Mouse (Mus musculus): ENCODE results near the gene Dynlt1c. TPM values are rescaled to one million over a fixed set of nuclear protein-coding genes. Genes with fewer than 3 reads are reported as not detected.

The Dynlt1c gene
- polyA plus RNA-seq (2021; fragmentation: Nextera tagmentation): 0.32 and 0.75 TPM in 2 replicates
- long read RNA-seq, experiment 1, transcript Dynlt1c-201 (5 exons, 2,589 nt): major isoform, 5 of 6 reads
- long read RNA-seq, experiment 1, partial matches to known transcripts: 1 of 6 reads
- long read RNA-seq, experiment 1, other reads (novel, unspliced or antisense): 0 of 6 reads
- long read RNA-seq, experiment 2, transcript Dynlt1c-201 (5 exons, 2,589 nt): major isoform, 16 of 18 reads
- long read RNA-seq, experiment 2, partial matches to known transcripts: 1 of 18 reads
- long read RNA-seq, experiment 2, other reads (novel, unspliced or antisense): 1 of 18 reads

GRCm38 (mm10) chr17:6601204-6601911, at the start of gene Dynlt1c:
Dynlt1c (plus strand) TSS chr17:6601671.

DNA sequence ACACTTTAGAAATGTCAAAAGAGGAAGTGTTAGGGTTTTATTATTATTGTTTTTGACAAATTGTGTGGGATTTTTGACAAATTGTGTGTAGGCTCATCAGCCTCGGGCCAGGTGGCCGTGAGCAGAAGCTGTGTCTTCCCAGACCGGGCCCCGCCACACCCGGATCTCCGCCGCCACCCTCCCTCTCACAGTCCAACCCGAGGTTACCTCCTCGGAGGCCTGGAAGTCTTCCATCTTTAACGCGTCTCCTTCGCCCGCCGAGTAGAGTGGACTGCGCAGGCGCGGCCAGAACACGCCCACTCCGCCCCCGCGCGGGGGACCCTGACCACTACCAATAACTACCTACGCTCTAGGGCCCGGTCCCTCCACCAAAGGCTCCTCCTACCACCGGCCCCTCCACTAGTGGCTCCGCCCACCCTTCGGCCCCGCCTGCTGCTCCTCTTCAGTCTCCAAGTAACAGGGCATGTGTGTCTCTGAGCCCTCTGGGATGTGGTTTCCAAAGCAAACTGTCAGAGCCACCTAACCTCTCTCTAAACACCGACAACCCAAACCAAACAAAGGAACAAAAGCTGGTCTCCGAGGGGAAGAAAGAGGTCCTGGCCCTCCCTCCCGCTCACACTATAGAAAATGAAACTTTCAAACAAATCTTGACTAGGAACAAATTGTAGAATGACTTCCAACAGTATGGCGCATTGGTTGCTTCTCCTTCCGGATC, 54.3 kb downstream of the Dynlt1c start, which contains the start of gene Dynlt1f:
TSS of gene Dynlt1f (minus strand) at position 334 of the 715 bp plus-strand sequence.

DNA sequence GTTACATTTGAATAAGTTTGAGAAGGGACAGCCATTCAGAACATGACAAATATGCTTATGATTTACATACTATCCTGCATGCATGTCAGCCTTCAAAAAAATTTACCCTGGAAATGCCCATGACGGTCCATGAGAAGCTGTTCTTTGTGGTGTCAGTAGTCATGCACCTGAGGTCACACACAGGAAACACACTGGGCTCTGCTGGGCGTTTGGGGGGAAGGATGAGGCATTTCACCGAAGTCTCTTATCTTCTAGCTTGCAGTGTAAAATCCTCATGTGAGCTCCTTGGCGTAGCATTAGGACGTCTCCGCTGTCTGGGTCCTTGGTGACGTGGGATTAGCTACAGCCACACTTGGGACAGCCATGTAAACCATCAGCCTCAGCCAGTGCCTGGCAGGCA, 57.3 kb downstream of the Dynlt1c start, which contains the start of gene Sytl3:
TSS of gene Sytl3 (plus strand) at position 293 of the 400 bp plus-strand sequence.

Other genes with a start within 250 kb of the Dynlt1c start
- gene Dynlt1b, start 171.6 kb upstream of the Dynlt1c start, polyA plus RNA-seq (2021; fragmentation: Nextera tagmentation): 35.7 and 76.8 TPM in 2 replicates
- 16.6 and 16.9 TPM in 2 replicates for gene Dynlt1f, start 54.2 kb downstream of the Dynlt1c start, polyA plus RNA-seq (2021; fragmentation: Nextera tagmentation)
- 0.14 TPM in 1 of 2 replicates, not detected in the other for gene Sytl3, start 57.4 kb downstream of the Dynlt1c start, polyA plus RNA-seq (2021; fragmentation: Nextera tagmentation)
- gene Ezr, start 181.1 kb downstream of the Dynlt1c start, polyA plus RNA-seq (2021; fragmentation: Nextera tagmentation): 19.0 and 20.3 TPM in 2 replicates